Mouse (Mus musculus): ENCODE results near the gene Pole2. TPM values are rescaled to one million over a fixed set of nuclear protein-coding genes. Genes with fewer than 3 reads are reported as not detected.
A peak's percentile ranks its signal among the peaks of the same experiment; 100 is the strongest.

Pole2 gene
- polyA plus RNA-seq, 1 experiment from 2014 or later: 23.1 TPM

GRCm38 (mm10) chr12:69186811-69187471 is 41.1 kb downstream of the Pole2 start:
- H3K9me3 ChIP-seq: no peaks in the 10 kb centered on the region
- H3K27me3 ChIP-seq: no peaks in the 10 kb centered on the region
- H3K4me1 ChIP-seq: peaks cover 17% of the 10 kb centered on the region
- H3K4me3 ChIP-seq: no peak overlapping the region
- H3K36me3 ChIP-seq: peaks cover 40% of the 10 kb centered on the region
- no peak for ATAC-seq (ENCODE audit: insufficient number of reproducible peaks, low FRiP score, low TSS enrichment, low read depth)
- no peak overlapping the region for H3K27ac ChIP-seq
- no peak overlapping the region for H3K4me2 ChIP-seq
- 66% methylated on average over 5 of the region's 5 CpGs for WGBS
- no peak overlapping the region for H3K9ac ChIP-seq

GRCm38 (mm10) chr12:69185371-69185770 is 42.6 kb downstream of the Pole2 start:
- peaks cover 17% of the 10 kb centered on the region for H3K4me1 ChIP-seq
- no peaks in the 10 kb centered on the region for H3K27me3 ChIP-seq
- H3K9ac ChIP-seq: peak overlapping the region; percentile 66; the same call in 1 of the 2 replicates
- no peak overlapping the region for H3K27ac ChIP-seq
- ATAC-seq (ENCODE audit: insufficient number of reproducible peaks, low FRiP score, low TSS enrichment, low read depth): no peak
- H3K4me2 ChIP-seq: peak overlapping the region; percentile 80
- 79% methylated on average over 7 of the region's 7 CpGs for WGBS
- peak overlapping the region; percentile 89 for H3K4me3 ChIP-seq
- H3K9me3 ChIP-seq: no peaks in the 10 kb centered on the region
- H3K36me3 ChIP-seq: peaks cover 39% of the 10 kb centered on the region

- peak; percentile 65 for ATAC-seq (ENCODE audit: insufficient number of reproducible peaks, low FRiP score, low TSS enrichment, low read depth)
- H3K36me3 ChIP-seq: peaks cover 32% of the 10 kb centered on the region
Measured at GRCm38 (mm10) chr12:69184342-69185295, 43.4 kb downstream of the Pole2 start.

GRCm38 (mm10) chr12:69183583-69184308 is 44.2 kb downstream of the Pole2 start, which contains the start of the genes Rpl36al and Mgat2:
Gene Rpl36al (minus strand): TSS chr12:69184083.
Gene Mgat2 (plus strand): TSS chr12:69184157.
- peak within 1 kb of the TSS; percentile 80 for H3K4me2 ChIP-seq
- H3K4me3 ChIP-seq: peak within 1 kb of the TSS; percentile 89
- no peaks in the 10 kb centered on the region for H3K9me3 ChIP-seq
- WGBS: under 1% methylated on average over 83 of the region's 84 CpGs
- ATAC-seq (ENCODE audit: insufficient number of reproducible peaks, low FRiP score, low TSS enrichment, low read depth): peak; percentile 99
- peak within 1 kb of the TSS; percentile 92 for H3K27ac ChIP-seq
- peaks cover 17% of the 10 kb centered on the region for H3K4me1 ChIP-seq
- peak within 1 kb of the TSS; percentile 76 for H3K9ac ChIP-seq
- H3K36me3 ChIP-seq: peaks cover 26% of the 10 kb centered on the region
- no peaks in the 10 kb centered on the region for H3K27me3 ChIP-seq

More at GRCm38 (mm10) chr12:69184342-69185295, 43.4 kb downstream of the Pole2 start:
- Histone ChIP-seq H3K9ac (peak overlapping the region; percentile 66), H3K27me3 (no peaks in the 10 kb centered on the region), H3K27ac (peak overlapping the region; percentile 92), H3K4me1 (peaks cover 17% of the 10 kb centered on the region), H3K9me3 (no peaks in the 10 kb centered on the region), H3K4me3 (peak overlapping the region; percentile 89), H3K4me2 (peak overlapping the region; percentile 80)
- 1% methylated on average over 82 of the region's 86 CpGs for WGBS

- no peak overlapping the region for H3K9ac ChIP-seq
- no peak overlapping the region for H3K27ac ChIP-seq
- no peak overlapping the region for H3K4me3 ChIP-seq
- no peak overlapping the region for H3K4me2 ChIP-seq
- WGBS: 88% methylated on average over 4 of the region's 4 CpGs
- H3K9me3 ChIP-seq: no peaks in the 10 kb centered on the region
- H3K27me3 ChIP-seq: no peaks in the 10 kb centered on the region
- H3K36me3 ChIP-seq: peaks cover 13% of the 10 kb centered on the region
- no peak for ATAC-seq (ENCODE audit: insufficient number of reproducible peaks, low FRiP score, low TSS enrichment, low read depth)
- peaks cover 12% of the 10 kb centered on the region for H3K4me1 ChIP-seq
Measured at GRCm38 (mm10) chr12:69181800-69182199, 46.2 kb downstream of the Pole2 start.

GRCm38 (mm10) chr12:69179371-69179770 is 48.6 kb downstream of the Pole2 start:
- no peak for ATAC-seq (ENCODE audit: insufficient number of reproducible peaks, low FRiP score, low TSS enrichment, low read depth)

GRCm38 (mm10) chr12:69177526-69177925 is 50.5 kb downstream of the Pole2 start:
- H3K9ac ChIP-seq: no peak overlapping the region
- ATAC-seq (ENCODE audit: insufficient number of reproducible peaks, low FRiP score, low TSS enrichment, low read depth): no peak
- H3K36me3 ChIP-seq: peaks cover 28% of the 10 kb centered on the region
- H3K27ac ChIP-seq: no peak overlapping the region
- H3K4me3 ChIP-seq: no peak overlapping the region
- H3K4me2 ChIP-seq: no peak overlapping the region
- H3K9me3 ChIP-seq: no peaks in the 10 kb centered on the region
- no peaks in the 10 kb centered on the region for H3K4me1 ChIP-seq
- WGBS: 70% methylated on average over 3 of the region's 3 CpGs
- no peaks in the 10 kb centered on the region for H3K27me3 ChIP-seq

More at GRCm38 (mm10) chr12:69179371-69179770, 48.6 kb downstream of the Pole2 start:
- Histone ChIP-seq H3K27ac (no peak overlapping the region), H3K4me3 (no peak overlapping the region), H3K9me3 (no peaks in the 10 kb centered on the region), H3K36me3 (peaks cover 28% of the 10 kb centered on the region), H3K4me2 (no peak overlapping the region), H3K4me1 (no peaks in the 10 kb centered on the region), H3K27me3 (no peaks in the 10 kb centered on the region), H3K9ac (no peak overlapping the region)
- 53% methylated on average over 5 of the region's 12 CpGs for WGBS

GRCm38 (mm10) chr12:69175975-69176374 is 52.0 kb downstream of the Pole2 start:
- no peak overlapping the region for H3K27ac ChIP-seq
- no peaks in the 10 kb centered on the region for H3K4me1 ChIP-seq
- H3K4me2 ChIP-seq: no peak overlapping the region
- no peaks in the 10 kb centered on the region for H3K27me3 ChIP-seq
- WGBS: 87% methylated on average over 3 of the region's 3 CpGs
- H3K4me3 ChIP-seq: no peak overlapping the region
- H3K9ac ChIP-seq: no peak overlapping the region
- no peaks in the 10 kb centered on the region for H3K9me3 ChIP-seq
- peaks cover 17% of the 10 kb centered on the region for H3K36me3 ChIP-seq
- ATAC-seq (ENCODE audit: insufficient number of reproducible peaks, low FRiP score, low TSS enrichment, low read depth): no peak

- 95% methylated on average over 2 of the region's 2 CpGs for WGBS
- Histone ChIP-seq H3K27me3 (no peaks in the 10 kb centered on the region), H3K4me2 (no peak overlapping the region), H3K9ac (no peak overlapping the region), H3K27ac (no peak overlapping the region), H3K9me3 (no peaks in the 10 kb centered on the region), H3K4me3 (no peak overlapping the region), H3K4me1 (peaks cover 12% of the 10 kb centered on the region; the same call in 1 of the 2 replicates), H3K36me3 (peaks cover 16% of the 10 kb centered on the region; the same call in 1 of the 2 replicates)
- ATAC-seq (ENCODE audit: insufficient number of reproducible peaks, low FRiP score, low TSS enrichment, low read depth): no peak
Measured at GRCm38 (mm10) chr12:69171307-69171706, 56.7 kb downstream of the Pole2 start.

GRCm38 (mm10) chr12:69168461-69169106 is 59.4 kb downstream of the Pole2 start, which contains the start of gene Lrr1:
Gene Lrr1 (plus strand): TSS chr12:69168814.
- Histone ChIP-seq H3K4me1 (peaks cover 12% of the 10 kb centered on the region; the same call in 1 of the 2 replicates), H3K4me2 (peak within 1 kb of the TSS; percentile 81), H3K27ac (peak within 1 kb of the TSS; percentile 81), H3K27me3 (no peaks in the 10 kb centered on the region), H3K9me3 (no peaks in the 10 kb centered on the region), H3K9ac (peak within 1 kb of the TSS; percentile 59), H3K4me3 (peak within 1 kb of the TSS; percentile 79), H3K36me3 (no peaks in the 10 kb centered on the region)
- under 1% methylated on average over 40 of the region's 40 CpGs for WGBS
- peak; percentile 88 for ATAC-seq (ENCODE audit: insufficient number of reproducible peaks, low FRiP score, low TSS enrichment, low read depth)

Measured in limb, embryonic 15.5 days (tissue).